Mouse (Mus musculus) hindbrain, embryonic 13.5 days (tissue): ENCODE measurements at regions not wholly inside any gene's neighbourhood (a gene's known extent, or its start where the extent isn't known, plus 50 kb on each side); places are given as distances from the start of the nearest gene placed in this dataset.

ENCODE experiments used
- ATAC-seq: fragments of 200-750 bp; cut with Nextera tagmentation; 2 replicates; pipeline ENCODE4 v1.8.0; 2017; ENCODE audit warnings: moderate TSS enrichment; ENCODE audit not compliant: low FRiP score
- H3K27ac ChIP-seq: fragments of 300-500 bp; sonication (generic); 2 replicates; pipeline ENCODE4 v1.5.1; 2015; ENCODE audit warnings: inconsistent platforms, mild to moderate bottlenecking, moderate library complexity
- H3K27me3 ChIP-seq: fragments of 300-500 bp; sonication (generic); 2 replicates; pipeline ENCODE4 v1.6.1; 2015; ENCODE audit warnings: mild to moderate bottlenecking, inconsistent platforms
- H3K36me3 ChIP-seq: fragments of 300-500 bp; sonication (generic); 2 replicates; pipeline ENCODE4 v1.6.1; 2015; ENCODE audit warnings: mild to moderate bottlenecking, inconsistent platforms
- H3K4me1 ChIP-seq: fragments of 300-500 bp; sonication (generic); replicated peaks from 2 replicates; pipeline ENCODE4 v1.6.1; 2015; ENCODE audit warnings: inconsistent platforms
- H3K4me2 ChIP-seq: fragments of 300-500 bp; sonication (generic); 2 replicates; pipeline ENCODE4 v1.6.1; 2015; ENCODE audit warnings: inconsistent platforms, mild to moderate bottlenecking, moderate library complexity
- H3K4me3 ChIP-seq: fragments of 300-500 bp; sonication (generic); 2 replicates; pipeline ENCODE4 v1.5.1; 2015; ENCODE audit warnings: mild to moderate bottlenecking, inconsistent platforms
- H3K9ac ChIP-seq: fragments of 300-500 bp; sonication (generic); 2 replicates; pipeline ENCODE4 v1.6.1; 2015; ENCODE audit warnings: mild to moderate bottlenecking, inconsistent platforms
- H3K9me3 ChIP-seq: fragments of 300-500 bp; sonication (generic); 2 replicates; pipeline ENCODE4 v1.6.1; 2016; ENCODE audit warnings: inconsistent platforms
- WGBS: fragments of 180-500 bp; shearing (Covaris S2); methylation state at CpG from one replicate; pipeline ENCODE4 v1.1.7; 2015; 5-methylcytosine and 5-hydroxymethylcytosine counted together

DNA sequence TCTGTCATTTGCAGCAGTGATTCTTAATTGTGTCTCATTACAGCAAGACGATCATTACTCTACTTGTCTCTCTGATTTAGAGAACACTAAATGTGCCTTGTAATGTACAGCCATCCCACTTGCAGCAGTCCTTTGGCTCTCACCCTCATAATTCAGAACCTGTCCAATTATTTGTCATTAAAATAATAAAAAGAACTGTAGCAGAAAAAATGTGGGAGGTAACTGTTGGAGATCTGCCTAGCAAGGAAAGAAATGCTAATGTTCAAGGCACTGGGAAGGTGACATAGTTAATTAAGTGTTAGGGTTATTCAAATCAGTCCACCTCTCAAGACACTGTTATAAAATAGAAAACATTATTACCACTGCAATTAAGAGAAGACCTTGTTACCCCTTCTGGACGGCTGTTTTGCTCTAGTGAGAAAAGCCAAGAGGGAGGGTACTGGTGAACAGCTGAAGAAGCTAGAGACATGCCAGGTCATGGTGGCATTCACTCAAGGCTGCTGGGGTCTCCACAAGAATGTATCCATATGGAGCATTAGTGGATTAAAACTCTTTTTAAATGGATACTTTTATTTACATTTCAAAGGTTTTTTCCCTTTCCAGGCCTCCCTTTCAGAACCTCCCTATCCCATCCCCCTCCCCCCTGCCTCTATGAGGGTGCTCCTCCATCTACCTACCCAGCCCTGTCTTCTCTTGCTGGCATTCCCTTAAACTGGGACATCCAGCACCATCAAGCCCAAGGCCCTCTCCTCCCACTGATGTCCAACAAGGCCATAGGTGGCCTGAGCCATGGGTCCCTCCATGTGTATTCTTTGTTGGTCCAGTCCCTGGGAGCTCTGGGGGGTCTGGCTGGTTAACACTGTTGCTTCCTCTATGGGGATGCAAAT is 69.4 kb downstream of the Gm11487 start:
- H3K4me2 ChIP-seq, result no peak overlapping the region
- no peaks in the 10 kb centered on the region for H3K9me3 ChIP-seq
- H3K9ac ChIP-seq, result no peak overlapping the region
- no peak overlapping the region for H3K4me3 ChIP-seq
- H3K27me3 ChIP-seq, result no peaks in the 10 kb centered on the region
- no peak overlapping the region for H3K27ac ChIP-seq
- 45% methylated on average over 2 of the region's 2 CpGs for WGBS
- 0 out of 2 replicates have a peak, but pooled peaks cover 5% of the 10 kb centered on the region for H3K4me1 ChIP-seq
- no peaks in the 10 kb centered on the region for H3K36me3 ChIP-seq
- ATAC-seq, result 0 out of 2 replicates have a peak, but pooled peaks have one; percentile 24
